Mouse (Mus musculus): ENCODE results near the gene Mydgf. TPM values are rescaled to one million over a fixed set of nuclear protein-coding genes. Genes with fewer than 3 reads are reported as not detected.
A peak's percentile ranks its signal among the peaks of the same experiment; 100 is the strongest.

The Mydgf gene
- polyA plus RNA-seq, 1 experiment from 2014 or later = 59.2 TPM

DNA sequence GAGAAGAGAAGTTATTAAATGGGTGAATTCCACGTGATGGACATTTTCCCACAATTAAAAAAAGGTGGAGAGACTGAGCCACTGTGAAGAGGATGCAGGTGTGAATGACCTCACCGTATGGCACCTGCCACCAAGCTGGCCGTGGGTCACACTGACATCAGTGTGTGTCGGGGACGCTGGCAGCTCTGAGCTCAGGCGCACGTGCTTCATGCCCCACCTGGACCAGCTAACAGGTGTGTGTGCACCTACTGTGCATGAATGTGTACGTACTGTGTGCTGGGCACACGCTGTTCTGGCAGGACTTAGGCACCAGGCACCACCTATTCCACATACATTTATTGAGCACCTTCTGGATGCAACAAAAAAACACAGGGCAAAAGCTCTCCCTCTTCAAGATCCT, 39.2 kb downstream of the Mydgf start:
- DNase-seq (ENCODE audit: low spot score) = no peak

GRCm38 (mm10) chr17:56141702-56142605, 41.8 kb downstream of the Mydgf start:
- DNase-seq (ENCODE audit: low spot score) = peak; percentile 67

DNA sequence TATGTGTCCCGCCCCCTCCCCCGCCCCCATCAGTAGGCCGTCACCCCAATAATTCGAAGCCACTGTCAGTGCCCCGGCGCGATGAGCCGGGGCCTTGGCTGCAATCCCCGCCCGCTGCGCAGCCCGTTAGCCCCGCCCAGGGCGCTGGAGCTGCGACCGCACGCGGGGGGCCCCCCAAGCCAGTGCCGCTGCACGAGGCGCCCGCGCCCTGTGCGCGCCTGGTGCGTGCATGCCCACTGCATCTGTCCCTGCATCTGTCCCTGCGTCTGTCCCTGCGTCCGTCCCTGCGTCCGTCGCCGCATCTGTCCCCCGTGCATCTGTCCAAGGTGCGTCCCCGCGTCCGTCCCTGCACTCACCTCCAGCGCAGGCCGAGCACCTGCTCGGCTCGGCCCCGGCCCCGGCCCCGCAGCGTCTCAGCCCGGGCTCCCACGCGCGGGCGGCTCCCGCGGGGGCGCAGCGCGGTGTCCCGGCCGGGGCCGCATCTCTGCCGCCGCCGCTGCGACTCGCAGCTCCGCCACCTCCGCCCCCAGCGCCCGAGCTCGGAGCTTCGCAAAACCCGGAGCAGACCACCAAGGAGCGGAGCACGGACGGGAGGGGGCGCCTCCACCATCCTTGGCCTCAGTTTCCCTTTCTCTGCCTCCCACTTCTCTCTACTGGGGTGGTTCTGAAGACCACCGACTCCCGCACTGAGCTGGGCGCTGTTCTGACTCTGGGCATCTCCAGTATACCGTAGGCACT, 43.7 kb downstream of the Mydgf start, which contains the start of gene Sema6b:
TSS of gene Sema6b (minus strand) at position 486 of the 738 bp plus-strand sequence.
- DNase-seq (ENCODE audit: low spot score) = peak; percentile 78

DNA sequence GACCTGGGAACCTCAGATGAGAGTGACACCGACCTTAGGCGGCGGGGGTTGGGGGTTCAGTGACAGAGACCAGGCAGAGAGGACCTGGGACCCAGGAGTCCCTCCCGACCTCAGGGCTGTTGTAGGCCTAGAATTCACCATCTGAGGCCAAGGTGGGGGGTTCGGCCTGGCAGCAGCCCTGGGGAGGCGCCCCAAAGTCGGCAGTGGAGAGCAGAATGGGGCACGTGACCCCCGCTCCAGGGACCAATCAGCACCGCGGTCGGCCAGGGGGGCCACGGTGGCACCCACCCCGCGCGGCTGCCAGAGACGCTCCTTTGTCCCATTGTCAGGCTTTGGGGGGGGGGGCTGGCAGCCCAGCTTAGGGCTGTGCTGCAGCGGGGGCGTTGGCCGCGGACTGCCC, 44.4 kb downstream of the Mydgf start:
- DNase-seq (ENCODE audit: low spot score) = no peak

GRCm38 (mm10) chr17:56137839-56138613, 45.7 kb downstream of the Mydgf start:
- no peak for DNase-seq (ENCODE audit: low spot score)

- DNase-seq (ENCODE audit: low spot score) = no peak
Measured at GRCm38 (mm10) chr17:56136558-56136957, 47.2 kb downstream of the Mydgf start.

DNA sequence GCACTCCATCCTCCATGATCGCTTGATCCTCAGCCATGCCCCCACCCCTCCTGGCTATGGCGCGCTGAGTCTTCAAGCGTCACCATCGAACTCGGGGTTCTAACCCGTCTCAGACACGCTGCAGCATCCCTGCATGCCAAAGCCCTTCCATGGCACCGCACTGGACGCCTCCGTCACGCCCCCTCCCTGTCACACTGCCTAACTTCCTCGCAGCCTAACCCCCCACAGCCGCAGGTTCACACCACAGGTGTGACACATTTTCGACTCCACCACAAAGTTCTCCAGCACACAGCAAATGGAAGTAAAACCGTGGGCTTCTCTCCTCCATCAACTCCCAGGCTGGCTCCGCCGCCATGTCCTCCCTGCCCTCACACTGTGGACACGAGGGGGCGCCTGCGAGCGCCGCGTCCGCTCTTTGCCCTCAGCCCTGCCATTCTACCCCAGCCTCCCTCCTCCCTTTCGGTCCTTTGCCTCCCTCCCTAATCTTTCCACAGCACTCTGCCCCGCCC, 49.2 kb downstream of the Mydgf start:
- peak; percentile 77 for DNase-seq (ENCODE audit: low spot score)

DNA sequence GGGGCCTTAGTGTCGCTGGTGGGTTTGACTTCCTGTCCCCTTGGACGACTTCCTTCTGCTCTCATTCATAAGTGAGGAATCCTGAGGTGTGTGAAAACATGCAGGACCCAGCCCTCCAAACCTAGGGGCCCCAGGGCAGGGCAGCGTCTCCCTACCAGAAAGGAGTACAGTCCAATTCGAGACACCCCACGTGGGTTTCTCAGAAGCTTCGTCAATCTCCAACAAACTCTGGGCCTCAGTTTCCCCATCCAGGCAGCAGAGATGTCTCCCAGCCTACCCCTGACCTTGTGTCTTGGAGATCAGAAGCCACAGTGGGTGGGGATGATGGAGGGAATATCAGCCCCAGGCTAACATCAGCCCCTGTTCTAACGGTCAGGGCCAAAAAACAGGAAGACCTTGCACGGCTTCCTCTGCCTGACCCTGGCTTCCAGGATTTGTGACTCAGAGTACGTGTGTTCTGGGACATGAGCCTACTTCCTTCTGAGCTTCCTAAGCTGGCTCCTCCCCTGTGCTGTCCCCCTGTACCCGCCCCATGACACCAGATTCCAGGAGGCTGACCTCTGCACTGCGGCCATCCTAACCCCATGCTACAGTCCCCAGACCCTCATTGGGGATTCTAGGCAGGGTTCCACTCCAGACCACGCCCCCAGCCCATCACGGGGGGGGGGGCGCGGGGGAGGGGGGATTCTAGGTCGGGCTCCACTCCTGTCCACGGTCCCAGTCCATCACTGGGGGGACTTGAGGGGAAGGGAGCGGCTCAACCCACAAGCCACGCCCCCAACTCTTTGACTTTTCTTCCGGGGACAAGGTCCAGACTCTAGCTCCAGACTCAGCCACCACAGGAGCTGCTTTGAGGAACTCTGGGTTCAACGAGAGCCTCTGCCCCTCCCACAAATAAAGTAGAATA, 50.0 kb downstream of the Mydgf start:
- DNase-seq (ENCODE audit: low spot score) = peak; percentile 27

- peak; percentile 51 for DNase-seq (ENCODE audit: low spot score)
Measured at GRCm38 (mm10) chr17:56132661-56133060, 51.1 kb downstream of the Mydgf start.

DNA sequence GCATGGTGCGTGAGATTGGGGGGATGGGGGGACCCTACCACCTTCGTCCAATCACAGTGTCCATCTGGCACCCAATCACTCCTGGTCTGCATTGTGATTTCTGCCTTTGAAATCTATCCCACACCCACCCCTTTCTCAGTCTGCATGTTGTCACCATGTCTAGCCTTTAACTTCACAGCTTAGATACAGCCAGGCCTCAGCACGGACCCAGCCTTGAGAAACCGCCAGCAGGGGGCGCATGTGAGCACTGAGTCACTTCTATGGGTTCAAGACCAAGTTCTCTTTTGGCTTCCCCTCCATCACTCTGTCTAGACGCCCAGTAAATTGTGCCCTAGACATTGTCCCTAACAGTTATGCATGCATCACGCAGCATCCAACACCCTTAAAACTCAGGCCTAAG, 51.9 kb downstream of the Mydgf start:
- peak; percentile 73 for DNase-seq (ENCODE audit: low spot score)

- no peak for DNase-seq (ENCODE audit: low spot score)
Measured at GRCm38 (mm10) chr17:56131136-56131535, 52.6 kb downstream of the Mydgf start.

- DNase-seq (ENCODE audit: low spot score) = no peak
Measured at GRCm38 (mm10) chr17:56128246-56128645, 55.5 kb downstream of the Mydgf start.

- no peak for DNase-seq (ENCODE audit: low spot score)
Measured at GRCm38 (mm10) chr17:56126175-56126574, 57.5 kb downstream of the Mydgf start.

Small RNAs within 50 kb of the gene (microRNA-seq; reads per million reads assigned to microRNA genes)
- not detected for gene Gm44397 (ENCODE audit: borderline number of aligned reads)

Other genes with a start within 250 kb of the Mydgf start
- 5.6 and 6.0 TPM in 2 replicates for gene Zfp119b, start 234.4 kb downstream of the Mydgf start, polyA plus RNA-seq (2015; fragmentation: Nextera tagmentation; extraction: Ambion mirVana)
- 5.2 and 6.1 TPM in 2 replicates for gene Ebi3, start 231.3 kb downstream of the Mydgf start, polyA plus RNA-seq (2015; fragmentation: Nextera tagmentation; extraction: Ambion mirVana)
- 32.0 and 32.1 TPM in 2 replicates for gene Yju2, start 224.8 kb downstream of the Mydgf start, polyA plus RNA-seq (2015; fragmentation: Nextera tagmentation; extraction: Ambion mirVana)
- 0.80 and 1.6 TPM in 2 replicates for gene Shd, start 213.5 kb downstream of the Mydgf start, polyA plus RNA-seq (2015; fragmentation: Nextera tagmentation; extraction: Ambion mirVana)
- 1.9 and 2.7 TPM in 2 replicates for gene Fsd1, start 197.4 kb downstream of the Mydgf start, polyA plus RNA-seq (2015; fragmentation: Nextera tagmentation; extraction: Ambion mirVana)
- 17.6 and 18.0 TPM in 2 replicates for gene Stap2, start 178.3 kb downstream of the Mydgf start, polyA plus RNA-seq (2015; fragmentation: Nextera tagmentation; extraction: Ambion mirVana)
- 65.7 and 65.9 TPM in 2 replicates for gene Mpnd, start 178.2 kb downstream of the Mydgf start, polyA plus RNA-seq (2015; fragmentation: Nextera tagmentation; extraction: Ambion mirVana)
- gene Sh3gl1, start 147.3 kb downstream of the Mydgf start, polyA plus RNA-seq (2015; fragmentation: Nextera tagmentation; extraction: Ambion mirVana) = 117 and 129 TPM in 2 replicates
- gene Chaf1a, start 143.5 kb downstream of the Mydgf start, polyA plus RNA-seq (2015; fragmentation: Nextera tagmentation; extraction: Ambion mirVana) = 18.0 and 18.5 TPM in 2 replicates
- 38.7 and 39.9 TPM in 2 replicates for gene Ubxn6, start 108.9 kb downstream of the Mydgf start, polyA plus RNA-seq (2015; fragmentation: Nextera tagmentation; extraction: Ambion mirVana)
- 80.0 and 81.8 TPM in 2 replicates for gene Hdgfl2, start 104.3 kb downstream of the Mydgf start, polyA plus RNA-seq (2015; fragmentation: Nextera tagmentation; extraction: Ambion mirVana)
- 0.08 and 0.09 TPM in 2 replicates for gene Plin4, start 74.1 kb downstream of the Mydgf start, polyA plus RNA-seq (2015; fragmentation: Nextera tagmentation; extraction: Ambion mirVana)
- 0.10 and 0.44 TPM in 2 replicates for gene Plin5, start 66.3 kb downstream of the Mydgf start, polyA plus RNA-seq (2015; fragmentation: Nextera tagmentation; extraction: Ambion mirVana)
- gene Lrg1, start 61.9 kb downstream of the Mydgf start, polyA plus RNA-seq (2015; fragmentation: Nextera tagmentation; extraction: Ambion mirVana) = 2.7 and 3.1 TPM in 2 replicates
- 1.0 TPM in 2 replicates for gene Sema6b, start 43.6 kb downstream of the Mydgf start, polyA plus RNA-seq (2015; fragmentation: Nextera tagmentation; extraction: Ambion mirVana)
- 19.5 and 20.9 TPM in 2 replicates for gene Tnfaip8l1, start 21.4 kb downstream of the Mydgf start, polyA plus RNA-seq (2015; fragmentation: Nextera tagmentation; extraction: Ambion mirVana)
- gene Dpp9, start 35.0 kb upstream of the Mydgf start, polyA plus RNA-seq (2015; fragmentation: Nextera tagmentation; extraction: Ambion mirVana) = 30.5 and 32.7 TPM in 2 replicates
- 11.1 and 12.9 TPM in 2 replicates for gene Fem1a, start 72.9 kb upstream of the Mydgf start, polyA plus RNA-seq (2015; fragmentation: Nextera tagmentation; extraction: Ambion mirVana)
- gene Ticam1, start 92.9 kb upstream of the Mydgf start, polyA plus RNA-seq (2015; fragmentation: Nextera tagmentation; extraction: Ambion mirVana) = 2.5 and 3.0 TPM in 2 replicates
- gene Plin3, start 109.0 kb upstream of the Mydgf start, polyA plus RNA-seq (2015; fragmentation: Nextera tagmentation; extraction: Ambion mirVana) = 59.5 TPM in 2 replicates
- 0.84 and 1.8 TPM in 2 replicates for gene Arrdc5, start 116.4 kb upstream of the Mydgf start, polyA plus RNA-seq (2015; fragmentation: Nextera tagmentation; extraction: Ambion mirVana)
- gene Uhrf1, start 119.4 kb upstream of the Mydgf start, polyA plus RNA-seq (2015; fragmentation: Nextera tagmentation; extraction: Ambion mirVana) = 234 and 264 TPM in 2 replicates
- gene Kdm4b, start 142.1 kb upstream of the Mydgf start, polyA plus RNA-seq (2015; fragmentation: Nextera tagmentation; extraction: Ambion mirVana) = 25.9 and 28.0 TPM in 2 replicates

Measured in thymus, postnatal 0 days (tissue).